Mouse (Mus musculus) embryonic facial prominence, embryonic 14.5 days (tissue): ENCODE measurements around the gene D330045A20Rik. TPM values are rescaled to one million over a fixed set of nuclear protein-coding genes. Genes with fewer than 3 reads are reported as not detected.

Experiments used
- polyA plus RNA-seq: library from polyadenylated mRNA; unstranded; fragments of >200 nt; fragmentation: Nextera tagmentation; extraction: Ambion mirVana; gene quantifications from 2 replicates; pipeline ENCODE4 v1.2.1, GENCODE M21; 2014

The D330045A20Rik gene
- polyA plus RNA-seq, 1 experiment from 2014 or later: 1.5 TPM

Other genes starting within 250 kb of the D330045A20Rik start
- gene Trap1a, start 146.7 kb upstream of the D330045A20Rik start, polyA plus RNA-seq: not detected in 2 replicates
- 8.1 and 9.1 TPM in 2 replicates for gene Rnf128, start 82.9 kb downstream of the D330045A20Rik start, polyA plus RNA-seq
- 2.5 and 2.8 TPM in 2 replicates for gene Tbc1d8b, start 204.6 kb downstream of the D330045A20Rik start, polyA plus RNA-seq
- gene Gm15013, start 234.1 kb downstream of the D330045A20Rik start, polyA plus RNA-seq: 0.31 and 0.45 TPM in 2 replicates